In genomic region chr10:127312858-127313257, GRCm38 (mm10) we compare ENCODE assay signal across 17 mouse cellular contexts. TPM values are rescaled to one million over a fixed set of nuclear protein-coding genes. Genes with fewer than 3 reads are reported as not detected.
A peak's percentile ranks its signal among the peaks of the same experiment; 100 is the strongest.
DNase-seq lines count a peak whose midpoint lies in the region; ATAC-seq and TF ChIP-seq lines count a peak whose summit lies in the region.
"Had no signal": no experiment of that assay in that cellular context is flagged by ENCODE, and none has a peak within 500 bp of the region (broad histone marks: within the 10 kb centered on the region; RNA-seq: fewer than 3 reads in every experiment).

No protein-coding gene starts in this region.

- H3K4me1 ChIP-seq in erythroblast, embryonic 14.5 days (ENCODE audit: control insufficient read depth): peaks cover 56% of the 10 kb centered on the region
- peaks cover 42% of the 10 kb centered on the region for H3K4me1 ChIP-seq in liver, embryonic 12.5 days

- peak overlapping the region; percentile 95 for H3K4me3 ChIP-seq in erythroblast, embryonic 14.5 days (replicated peaks)
- no peak overlapping the region for H3K4me3 ChIP-seq in liver, embryonic 12.5 days
- peak overlapping the region; percentile 68 for H3K4me3 ChIP-seq in myocyte

- peaks cover 23% of the 10 kb centered on the region for H3K79me2 ChIP-seq in myocyte (ENCODE audit: control insufficient read depth, insufficient read depth)

- H3K4me2 ChIP-seq in liver, embryonic 12.5 days: peak overlapping the region; percentile 90
- peak overlapping the region; percentile 78 for H3K4me2 ChIP-seq in myocyte (ENCODE audit: low read depth)

- peak; percentile 37 for DNase-seq in lung, postnatal 36 days
- no peak for DNase-seq in lung, adult 18-20 months
- DNase-seq in thymus, postnatal 14 days: no peak
- DNase-seq in layer of hippocampus, postnatal 25 days (ENCODE audit: extremely low spot score in 1 of 2, low spot score in 1 of 2): no peak

- H3K9me3 ChIP-seq in erythroblast, embryonic 14.5 days (ENCODE audit: control insufficient read depth, low read length): no peaks in the 10 kb centered on the region
- no peaks in the 10 kb centered on the region for H3K9me3 ChIP-seq in liver, embryonic 12.5 days (replicated peaks)
- H3K9me3 ChIP-seq: heart, embryonic 12.5 days; hindbrain, embryonic 12.5 days; midbrain, embryonic 15.5 days; neural tube, embryonic 12.5 days had no signal

- H3K36me3 ChIP-seq in erythroblast, embryonic 14.5 days (ENCODE audit: control insufficient read depth): peaks cover 25% of the 10 kb centered on the region
- H3K36me3 ChIP-seq in liver, embryonic 12.5 days: peaks cover 25% of the 10 kb centered on the region
- peaks cover 20% of the 10 kb centered on the region for H3K36me3 ChIP-seq in myocyte (ENCODE audit: control insufficient read depth, insufficient read depth)

- H3K27me3 ChIP-seq in erythroblast, embryonic 14.5 days (ENCODE audit: control insufficient read depth): no peaks in the 10 kb centered on the region
- no peaks in the 10 kb centered on the region for H3K27me3 ChIP-seq in liver, embryonic 12.5 days (replicated peaks)
- no peaks in the 10 kb centered on the region for H3K27me3 ChIP-seq in myocyte (ENCODE audit: control insufficient read depth, insufficient read depth, insufficient read length)
- H3K27me3 ChIP-seq: heart, embryonic 12.5 days; hindbrain, embryonic 12.5 days; midbrain, embryonic 15.5 days; neural tube, embryonic 12.5 days had no signal

- peak overlapping the region; percentile 92; the same call in 1 of the 2 replicates for H3K27ac ChIP-seq in liver, embryonic 12.5 days
- H3K27ac ChIP-seq: neural tube, embryonic 12.5 days had no signal

- TF ChIP-seq POLR2A in myocyte (IDR thresholded peaks at IDR 0.05; ENCODE audit: insufficient read length, low read depth): no peak

- 54% methylated on average over 4 of the region's 4 CpGs for WGBS in liver, embryonic 12.5 days (ENCODE audit: insufficient replicate concordance)

- no peak overlapping the region for H3ac ChIP-seq in myocyte (ENCODE audit: control insufficient read depth, insufficient read length)

- no peak for ATAC-seq in erythroblast, adult 5-6 weeks (replicated peaks; ENCODE audit: low FRiP score, poor library complexity, severe bottlenecking)
- no peak for ATAC-seq in liver, embryonic 12.5 days

- no peak overlapping the region; the same call in 1 of the 2 replicates for H3K9ac ChIP-seq in liver, embryonic 12.5 days

TF ChIP-seq in myocyte, 11 proteins besides CTCF, POLR2A, EP300 and RAD21:
- TF ChIP-seq MYOG (IDR thresholded peaks at IDR 0.05; ENCODE audit: control insufficient read depth in 1 of 3, insufficient read depth in 1 of 3, insufficient read length in 2 of 3, low read depth in 2 of 3) (no peak), CEBPB (IDR thresholded peaks at IDR 0.05; ENCODE audit: insufficient read depth, poor library complexity, severe bottlenecking) (0 out of 2 replicates have a peak, but pooled peaks have one; percentile 11), TCF3 (IDR thresholded peaks at IDR 0.05; ENCODE audit: insufficient read length, low read depth) (no peak), SRF (IDR thresholded peaks at IDR 0.05; ENCODE audit: control insufficient read depth, insufficient read length, low read depth) (no peak), USF1 (IDR thresholded peaks at IDR 0.05; ENCODE audit: low read depth) (no peak), E2F4 (IDR thresholded peaks at IDR 0.05; ENCODE audit: insufficient read depth) (no peak)

RNA-seq across cellular contexts. Expression of gene Mars, which starts 1.3 kb away (rescaled TPM):
- 12.0 and 17.1 TPM in 2 replicates for polyA plus RNA-seq in erythroblast, embryonic 14.5 days (2012)
- total RNA-seq in erythroblast, adult 5-6 weeks (2015; ENCODE audit: low replicate concordance): 35.1 and 38.8 TPM in 2 replicates
- 43.5 and 45.6 TPM in 2 replicates for total RNA-seq in erythroblast, adult 5-6 weeks (2017; ENCODE audit: low replicate concordance)
- 192 and 193 TPM in 2 replicates for polyA plus RNA-seq in liver, embryonic 12.5 days (2016; fragmentation: Nextera tagmentation; extraction: Ambion mirVana)
- polyA plus RNA-seq in myocyte (2012; fragmentation: generic; extraction: Trizol): 280 TPM
- 10 to 100 TPM; 57.1 to 59.4 TPM for total RNA-seq in layer of hippocampus, postnatal 25 days (2021)

RNA-seq across cellular contexts. Expression of gene Arhgap9, which starts 8.9 kb away (rescaled TPM):
- polyA plus RNA-seq in erythroblast, embryonic 14.5 days (2012): 0.06 and 0.16 TPM in 2 replicates
- 19.9 and 21.1 TPM in 2 replicates for total RNA-seq in erythroblast, adult 5-6 weeks (2015; ENCODE audit: low replicate concordance)
- total RNA-seq in erythroblast, adult 5-6 weeks (2017; ENCODE audit: low replicate concordance): 14.6 and 18.7 TPM in 2 replicates
- polyA plus RNA-seq in liver, embryonic 12.5 days (2016; fragmentation: Nextera tagmentation; extraction: Ambion mirVana): 15.9 and 16.9 TPM in 2 replicates
- polyA plus RNA-seq in myocyte (2012; fragmentation: generic; extraction: Trizol): 0.77 TPM
- 1 to 10 TPM in 1 of 2 experiments, under 1 TPM in 1; 0.89 to 1.1 TPM for total RNA-seq in layer of hippocampus, postnatal 25 days (2021)

RNA-seq across cellular contexts. Expression of gene Mbd6, which starts 24.0 kb away (rescaled TPM):
- polyA plus RNA-seq in erythroblast, embryonic 14.5 days (2012): 33.5 and 35.5 TPM in 2 replicates
- total RNA-seq in erythroblast, adult 5-6 weeks (2015; ENCODE audit: low replicate concordance): 22.4 and 33.0 TPM in 2 replicates
- 6.1 and 7.1 TPM in 2 replicates for total RNA-seq in erythroblast, adult 5-6 weeks (2017; ENCODE audit: low replicate concordance)
- 8.5 and 9.8 TPM in 2 replicates for polyA plus RNA-seq in liver, embryonic 12.5 days (2016; fragmentation: Nextera tagmentation; extraction: Ambion mirVana)
- polyA plus RNA-seq in myocyte (2012; fragmentation: generic; extraction: Trizol): 24.7 TPM
- total RNA-seq in layer of hippocampus, postnatal 25 days (2021): 10 to 100 TPM; 31.8 to 53.9 TPM

RNA-seq across cellular contexts. Expression of gene Gli1, which starts 28.9 kb away (rescaled TPM):
- not detected in 2 replicates for polyA plus RNA-seq in erythroblast, embryonic 14.5 days (2012)
- not detected in 2 replicates for total RNA-seq in erythroblast, adult 5-6 weeks (2015; ENCODE audit: low replicate concordance)
- not detected in 2 replicates for total RNA-seq in erythroblast, adult 5-6 weeks (2017; ENCODE audit: low replicate concordance)
- polyA plus RNA-seq in liver, embryonic 12.5 days (2016; fragmentation: Nextera tagmentation; extraction: Ambion mirVana): 0.94 and 1.1 TPM in 2 replicates
- 1.00 TPM for polyA plus RNA-seq in myocyte (2012; fragmentation: generic; extraction: Trizol)
- 1 to 10 TPM; 2.1 to 3.3 TPM for total RNA-seq in layer of hippocampus, postnatal 25 days (2021)

RNA-seq across cellular contexts. Expression of gene Inhbe, which starts 41.4 kb away (rescaled TPM):
- polyA plus RNA-seq in erythroblast, embryonic 14.5 days (2012): not detected in 2 replicates
- not detected in 2 replicates for total RNA-seq in erythroblast, adult 5-6 weeks (2015; ENCODE audit: low replicate concordance)
- total RNA-seq in erythroblast, adult 5-6 weeks (2017; ENCODE audit: low replicate concordance): not detected in 2 replicates
- 0.10 and 0.16 TPM in 2 replicates for polyA plus RNA-seq in liver, embryonic 12.5 days (2016; fragmentation: Nextera tagmentation; extraction: Ambion mirVana)
- 0.10 TPM for polyA plus RNA-seq in myocyte (2012; fragmentation: generic; extraction: Trizol)
- total RNA-seq in layer of hippocampus, postnatal 25 days (2021): not detected
- total RNA-seq: gastrocnemius, postnatal 36 days; layer of hippocampus, adult 8-10 months had no signal
- polyA plus RNA-seq: embryonic facial prominence, embryonic 11.5 days; heart, embryonic 12.5 days; kidney, postnatal 0 days; limb, embryonic 14.5 days; neural tube, embryonic 12.5 days had no signal

Comparison
In these comparisons a context has a peak if more than half of its experiments do, and no peak if none do; other contexts are left out.
1. RNA of gene Mars, which starts 1.3 kb away (polyA plus RNA-seq): 280 TPM in myocyte (single experiment) and 192 to 193 TPM in liver, embryonic 12.5 days; 12.0 to 17.1 TPM in erythroblast, embryonic 14.5 days; every median in the first group is over 10 times any median in the second.